Mouse (Mus musculus) frontal cortex, postnatal 25 days (tissue): ENCODE measurements around the gene Gm49380.
A peak's percentile ranks its signal among the peaks of the same experiment; 100 is the strongest.

Experiments used
- DNase-seq, 2 experiments: peaks; one replicate each; pipeline ENCODE4 v3.0.0; 2022; ENCODE audit warnings: low spot score in 2 of 2

The Gm49380 gene

DNA sequence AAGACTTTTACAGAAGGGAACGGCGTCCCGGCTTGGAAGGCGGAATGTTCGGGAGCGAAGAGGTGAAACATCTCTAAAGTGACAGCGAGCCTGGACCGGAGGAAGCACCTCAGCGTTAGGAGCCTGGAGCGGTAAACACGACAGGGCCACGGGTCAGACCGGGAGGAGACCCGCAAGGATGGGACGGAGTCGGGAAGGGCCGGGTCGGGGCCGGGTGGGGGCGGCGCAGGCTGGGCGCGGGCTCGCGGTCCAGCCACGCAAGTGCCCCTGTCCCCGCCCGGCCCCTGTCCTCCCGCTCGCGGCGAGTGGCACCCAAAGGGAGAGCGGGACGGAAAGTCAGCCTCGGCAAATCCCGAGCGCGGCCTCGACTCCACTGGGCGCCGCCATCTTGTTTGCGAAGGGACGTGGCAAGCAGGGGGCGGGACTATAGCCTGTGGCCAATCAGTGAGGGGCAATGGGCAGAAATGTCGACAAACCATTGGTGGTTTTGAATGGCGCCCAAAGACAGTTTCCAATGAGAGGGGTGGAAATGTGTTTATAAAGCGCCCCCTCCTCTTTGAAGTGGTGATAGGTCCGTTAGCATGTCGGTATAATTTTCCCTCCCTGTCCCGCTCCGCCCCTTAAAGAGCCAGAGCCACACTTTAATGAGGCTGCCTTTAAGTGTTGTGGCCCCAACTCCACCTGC lies at the start of gene Gm49380, which contains the start of gene Rnf26:
Gene Gm49380, minus strand, starts transcription at position 396 of the 685 bp plus-strand sequence.
Gene Rnf26, minus strand, starts transcription at position 413 of the 685 bp plus-strand sequence.
- peak; percentile 78 to 90 for DNase-seq

DNA sequence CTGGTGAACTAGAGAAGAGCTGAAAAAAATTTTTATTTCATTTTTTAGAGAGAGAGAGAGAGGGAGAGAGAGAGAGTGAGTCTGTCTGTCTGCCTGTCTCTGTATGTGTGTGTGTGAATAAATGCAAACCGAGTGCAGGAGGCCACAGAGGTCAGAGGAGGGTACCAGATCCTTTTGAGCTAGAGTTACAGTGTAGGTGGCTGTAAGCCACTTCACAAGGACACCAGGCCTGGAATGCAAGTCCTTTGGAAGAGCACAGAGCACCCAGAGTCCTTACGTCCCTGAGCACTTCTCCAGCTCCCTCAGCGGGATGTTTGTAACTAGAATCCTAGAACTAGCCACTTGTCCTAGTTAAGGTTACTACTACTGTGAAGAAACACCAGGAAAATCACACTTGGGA lies 46.6 kb upstream of the Gm49380 start:
- no peak for DNase-seq

DNA sequence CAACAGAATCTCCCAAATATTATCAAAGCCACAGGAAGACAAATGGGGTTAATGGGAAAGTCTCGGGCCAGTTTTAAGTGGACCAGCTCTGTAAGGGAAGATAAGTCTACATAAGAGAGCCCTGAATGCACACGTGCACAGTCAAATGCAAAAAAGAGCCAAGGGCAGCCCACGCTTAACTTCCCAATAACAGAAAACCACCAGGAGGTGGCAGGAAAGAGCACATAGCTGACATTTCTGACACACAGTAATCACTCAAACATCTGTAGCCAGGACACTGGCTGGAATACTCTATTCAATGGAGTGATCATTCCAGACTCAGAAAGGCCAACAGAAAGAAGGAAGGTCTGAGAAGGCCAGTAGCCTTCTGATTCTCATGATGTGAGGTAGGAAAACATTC lies 34.0 kb upstream of the Gm49380 start:
- DNase-seq, result no peak

DNA sequence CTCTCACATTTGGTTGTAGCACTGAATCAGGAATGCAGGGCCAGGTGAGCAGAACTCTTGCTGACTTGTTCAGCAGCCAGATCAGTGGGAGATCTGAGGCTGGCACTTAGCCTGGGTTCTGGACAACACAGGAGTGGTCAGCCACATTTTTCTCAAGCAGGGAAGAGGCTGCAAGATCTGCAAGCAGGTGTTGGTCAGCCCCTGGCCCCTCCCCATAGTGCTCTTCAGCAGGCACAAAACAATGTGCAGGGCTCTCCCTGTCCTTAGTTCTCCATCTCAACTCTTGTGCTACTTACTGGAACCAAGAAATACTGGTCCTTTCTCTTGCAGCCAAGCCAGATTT lies 31.4 kb upstream of the Gm49380 start:
- DNase-seq, result no peak

DNA sequence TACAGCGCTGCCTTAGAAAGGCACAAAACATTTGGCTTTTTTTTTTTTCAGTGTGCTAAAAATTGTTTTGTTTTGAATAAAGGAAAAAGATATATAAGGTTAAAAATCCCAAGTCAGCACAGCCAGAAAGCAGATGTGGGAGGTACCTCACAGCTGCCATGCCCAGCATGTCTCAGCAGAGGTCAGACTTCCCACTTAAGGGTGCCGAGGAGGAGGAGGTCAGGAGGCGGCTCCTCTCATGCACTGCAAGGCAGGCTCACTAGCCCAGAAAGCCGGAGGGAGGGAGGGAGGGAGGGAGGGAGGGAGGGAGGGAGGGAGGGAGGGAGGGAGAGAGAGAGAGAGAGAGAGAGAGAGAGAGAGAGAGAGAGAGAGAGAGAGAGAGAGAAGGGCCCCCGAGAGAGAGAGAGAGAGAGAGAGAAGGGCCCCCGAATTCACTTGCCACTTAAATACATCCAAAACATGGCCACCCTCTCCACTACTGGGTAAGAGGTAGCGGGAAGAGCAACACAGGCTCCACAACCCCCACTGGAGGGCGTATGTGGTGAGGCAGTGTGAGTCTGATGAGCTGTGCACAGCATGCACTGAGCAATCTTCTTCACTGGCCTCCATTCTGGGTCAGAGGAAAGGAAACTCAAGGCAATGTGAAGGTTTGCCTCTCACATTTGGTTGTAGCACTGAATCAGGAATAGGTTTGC lies 30.9 kb upstream of the Gm49380 start:
- no peak for DNase-seq

DNA sequence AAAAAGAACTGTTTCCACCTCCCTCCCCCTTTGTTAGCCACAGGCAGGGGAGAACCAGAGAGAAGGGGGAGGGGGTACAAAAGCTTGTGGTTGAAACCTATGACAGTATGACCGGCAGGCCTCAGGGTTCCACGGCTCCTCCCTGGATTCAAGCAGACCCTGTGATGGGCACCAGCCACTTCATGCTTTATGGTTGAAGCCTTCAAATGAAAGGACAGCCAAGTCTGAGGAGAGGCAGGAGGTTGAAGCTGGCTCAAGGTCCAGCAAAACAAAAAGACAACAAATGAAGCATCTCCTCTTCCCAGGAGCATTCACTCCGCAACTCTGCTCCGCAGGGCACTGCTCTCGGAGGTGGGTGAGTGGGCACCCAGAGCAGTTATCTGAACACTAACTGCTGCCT lies 30.1 kb upstream of the Gm49380 start:
- DNase-seq, result no peak

DNA sequence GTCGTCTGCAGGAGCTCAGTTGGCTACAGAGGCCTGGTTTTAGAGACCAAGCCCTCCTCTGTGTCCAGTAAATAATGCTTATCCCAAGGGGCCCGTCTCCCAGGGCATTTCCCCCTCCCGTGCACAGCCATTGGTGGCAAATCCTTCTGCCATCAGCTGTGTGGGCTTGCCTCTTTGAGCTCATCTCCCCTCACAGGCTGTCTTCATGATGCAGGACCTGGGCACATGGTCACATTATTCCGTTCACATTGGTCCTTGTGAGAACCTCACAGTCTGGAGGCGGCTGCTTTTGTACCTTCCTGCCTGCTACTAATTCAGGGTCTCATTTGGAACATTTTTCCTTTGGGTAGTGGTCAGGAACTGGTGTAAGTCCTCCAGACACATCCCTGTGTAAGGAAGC lies 28.7 kb upstream of the Gm49380 start:
- DNase-seq, result no peak

DNA sequence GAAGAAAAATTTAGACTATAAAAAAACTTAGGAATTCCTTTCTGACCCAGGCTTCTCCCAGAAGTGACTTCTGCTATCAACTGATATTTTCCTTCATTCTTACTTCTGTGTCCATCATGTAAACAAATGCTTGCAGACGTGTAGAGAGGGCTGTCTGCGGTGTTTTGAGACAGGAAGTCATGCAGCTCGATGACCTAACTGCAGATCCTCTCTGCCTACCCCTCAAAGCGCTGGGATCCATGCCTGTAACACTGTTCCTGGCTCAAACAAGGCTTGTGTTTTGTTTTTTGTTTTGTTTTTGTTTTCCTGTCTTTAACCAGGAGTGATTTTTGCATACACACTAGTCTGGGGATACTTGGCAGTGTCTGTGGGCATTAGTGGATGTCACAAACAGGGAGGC lies 24.5 kb upstream of the Gm49380 start:
- no peak for DNase-seq

DNA sequence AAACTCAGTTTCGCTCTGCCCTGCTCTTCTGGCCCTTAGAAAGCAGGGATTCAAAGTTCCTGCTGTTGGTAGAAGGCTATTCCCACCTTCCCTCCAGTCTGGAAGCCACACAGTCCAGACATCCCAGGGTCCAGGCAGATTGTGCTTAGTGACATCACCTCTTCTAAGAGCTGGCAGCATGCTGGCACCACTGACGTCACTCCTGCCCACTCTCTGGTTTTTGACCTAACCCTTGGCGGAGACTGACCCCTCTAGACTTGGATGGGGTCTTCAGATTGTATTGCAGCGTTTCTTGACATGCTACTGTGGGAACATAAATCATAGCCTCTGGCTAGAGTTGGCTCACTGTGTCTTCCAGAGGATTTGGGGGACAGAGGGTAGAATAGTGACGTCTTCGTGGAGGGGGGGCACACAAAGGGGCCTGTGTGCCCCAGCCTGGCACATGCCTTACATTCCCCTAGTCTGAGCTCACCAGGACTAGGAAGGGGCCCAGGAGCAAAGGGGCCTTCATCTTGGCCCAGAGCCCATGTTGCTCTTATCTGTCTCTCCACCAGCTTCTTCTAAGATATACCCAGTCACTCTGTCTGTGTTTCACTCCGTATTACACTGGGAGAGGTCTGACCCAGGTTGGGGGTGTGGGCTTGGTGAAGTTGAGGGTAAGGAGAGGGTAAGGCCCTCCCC lies 22.6 kb upstream of the Gm49380 start:
- DNase-seq, result no peak

DNA sequence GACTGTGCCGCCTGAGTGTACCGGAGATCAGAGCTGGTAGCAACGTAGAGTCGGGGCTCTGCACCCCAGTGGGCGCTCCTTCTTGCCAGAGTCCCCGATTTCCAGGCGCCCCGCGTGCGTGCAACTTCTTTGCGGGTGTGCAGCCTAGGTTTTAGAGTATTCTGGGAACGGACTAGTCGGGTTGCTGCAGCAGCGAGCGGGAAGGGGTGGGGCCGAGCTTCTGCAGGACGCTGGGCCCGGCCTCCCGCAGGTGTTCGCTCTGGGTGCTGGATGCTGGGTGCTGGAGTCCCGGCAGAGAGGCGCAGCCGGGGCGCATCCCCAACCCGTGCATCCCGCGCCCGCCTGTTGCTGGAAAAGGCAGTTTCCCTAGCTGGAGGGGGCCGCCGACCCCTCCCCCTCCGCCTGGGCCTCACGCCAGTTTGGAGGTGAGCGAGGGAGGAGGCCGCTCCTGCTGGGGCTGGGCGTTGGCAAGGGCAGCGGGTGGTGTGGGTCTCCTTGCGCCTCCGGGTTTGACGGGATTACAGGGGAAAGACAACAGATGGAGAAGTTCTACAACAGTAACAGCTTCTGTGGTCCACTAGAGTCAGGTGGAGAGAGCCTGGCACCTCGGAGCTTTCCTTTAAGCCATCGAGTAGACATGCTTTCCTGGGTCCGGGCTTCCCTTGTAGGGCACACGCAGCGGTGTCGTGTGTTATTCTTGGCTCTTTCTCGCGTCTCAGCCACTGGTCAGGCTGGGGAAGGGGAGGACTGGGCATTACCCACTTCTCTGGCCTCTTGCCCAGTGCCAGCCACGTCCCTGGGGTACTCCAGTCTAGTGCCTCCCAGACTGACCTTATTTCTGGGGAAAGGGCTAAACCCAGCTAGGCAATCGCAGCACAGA lies 21.8 kb upstream of the Gm49380 start:
- DNase-seq, result no peak

DNA sequence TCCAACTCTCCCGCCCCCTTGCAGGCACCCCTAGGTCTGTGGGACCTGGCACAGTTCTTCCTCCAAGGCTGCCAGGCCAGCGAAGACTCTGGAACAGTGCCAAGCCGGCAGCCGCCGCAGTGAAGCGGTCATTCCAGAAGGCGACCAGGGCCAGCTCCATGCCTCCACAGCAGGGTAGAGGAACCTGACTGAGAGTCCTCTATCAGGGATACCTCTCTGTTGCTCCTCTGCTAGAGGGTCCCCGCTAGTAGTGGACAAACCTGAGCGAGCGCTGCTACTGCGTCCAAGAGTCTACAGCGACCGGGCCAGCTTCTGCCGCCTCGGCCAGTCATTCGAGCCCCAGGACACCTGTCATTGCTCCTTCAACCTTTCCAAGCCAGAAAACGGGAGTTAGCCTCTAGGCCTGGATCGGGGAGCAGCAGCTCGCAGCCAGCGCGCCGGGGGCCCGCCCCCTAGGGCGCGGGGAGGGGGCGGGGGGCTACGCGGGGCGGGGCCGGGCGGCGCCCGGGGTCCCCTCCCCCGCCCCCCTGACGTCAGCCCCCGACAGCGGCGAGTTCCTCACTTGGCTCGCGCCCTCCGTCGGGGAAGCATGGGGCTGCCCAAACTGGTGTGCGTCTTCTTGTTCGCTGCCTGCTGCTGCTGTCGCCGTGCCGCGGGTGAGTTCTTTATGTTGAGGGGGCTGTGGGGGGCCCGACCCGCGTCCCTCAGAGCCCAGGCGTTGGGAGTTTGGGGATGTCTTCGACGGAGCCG lies 21.0 kb upstream of the Gm49380 start, which contains the start of gene Mcam:
Gene Mcam, plus strand, starts transcription at position 369 of the 750 bp plus-strand sequence.
- DNase-seq, result no peak

DNA sequence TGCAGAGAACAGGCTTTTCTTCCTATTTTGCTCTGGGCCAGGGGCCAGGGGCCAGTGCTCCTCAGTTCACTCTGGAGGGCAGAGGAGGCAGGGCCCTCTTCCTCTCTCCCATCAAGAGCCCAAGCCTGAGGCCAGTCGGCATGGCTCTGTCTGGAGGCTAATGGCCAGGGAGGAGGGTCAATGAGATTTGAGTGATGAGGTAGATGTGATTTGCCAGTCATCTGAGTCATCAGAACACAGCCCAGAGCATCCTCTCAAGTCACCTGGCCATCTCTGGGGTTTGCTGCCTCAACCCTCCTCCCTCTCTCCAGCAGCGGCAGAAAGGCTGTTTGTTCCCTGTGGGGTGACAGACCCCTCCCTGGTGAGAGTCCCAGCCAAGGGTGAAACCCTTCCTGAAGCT lies 20.0 kb upstream of the Gm49380 start:
- DNase-seq, result no peak

DNA sequence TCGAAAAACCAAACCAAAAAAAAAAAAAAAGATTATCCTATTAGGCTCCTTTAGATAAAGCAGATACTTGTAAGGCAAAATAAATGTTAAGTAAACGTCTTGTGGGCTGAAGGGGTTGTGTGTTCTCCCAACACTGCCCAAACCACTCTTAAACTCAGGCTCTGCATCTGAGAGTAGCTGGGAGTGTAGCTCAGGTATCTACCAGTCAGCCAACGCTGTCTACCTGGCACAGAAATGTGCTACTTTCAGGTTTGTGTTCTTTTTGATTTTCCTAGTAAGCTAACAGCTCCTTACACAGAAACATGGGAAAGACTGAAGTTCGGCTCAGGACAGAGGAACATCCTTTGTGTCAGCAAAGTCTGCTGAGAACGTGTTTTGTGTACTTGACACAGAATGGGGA lies 18.9 kb upstream of the Gm49380 start:
- DNase-seq, result no peak

DNA sequence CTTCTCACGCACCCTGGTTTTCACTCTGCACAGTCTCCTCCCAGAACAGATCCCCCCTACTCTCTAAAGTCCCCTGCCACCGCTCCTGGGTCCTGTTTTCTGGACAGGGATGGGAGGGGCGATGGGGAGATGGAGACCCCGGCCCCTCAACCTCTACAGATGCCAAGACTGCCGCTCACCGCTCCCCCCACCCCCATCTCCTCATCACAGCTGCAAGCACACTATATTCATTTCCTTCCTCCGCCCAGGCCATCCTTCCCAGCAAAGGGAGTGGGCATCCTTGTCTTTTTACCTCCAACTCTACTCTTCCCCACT lies 17.9 kb upstream of the Gm49380 start:
- DNase-seq, result no peak

DNA sequence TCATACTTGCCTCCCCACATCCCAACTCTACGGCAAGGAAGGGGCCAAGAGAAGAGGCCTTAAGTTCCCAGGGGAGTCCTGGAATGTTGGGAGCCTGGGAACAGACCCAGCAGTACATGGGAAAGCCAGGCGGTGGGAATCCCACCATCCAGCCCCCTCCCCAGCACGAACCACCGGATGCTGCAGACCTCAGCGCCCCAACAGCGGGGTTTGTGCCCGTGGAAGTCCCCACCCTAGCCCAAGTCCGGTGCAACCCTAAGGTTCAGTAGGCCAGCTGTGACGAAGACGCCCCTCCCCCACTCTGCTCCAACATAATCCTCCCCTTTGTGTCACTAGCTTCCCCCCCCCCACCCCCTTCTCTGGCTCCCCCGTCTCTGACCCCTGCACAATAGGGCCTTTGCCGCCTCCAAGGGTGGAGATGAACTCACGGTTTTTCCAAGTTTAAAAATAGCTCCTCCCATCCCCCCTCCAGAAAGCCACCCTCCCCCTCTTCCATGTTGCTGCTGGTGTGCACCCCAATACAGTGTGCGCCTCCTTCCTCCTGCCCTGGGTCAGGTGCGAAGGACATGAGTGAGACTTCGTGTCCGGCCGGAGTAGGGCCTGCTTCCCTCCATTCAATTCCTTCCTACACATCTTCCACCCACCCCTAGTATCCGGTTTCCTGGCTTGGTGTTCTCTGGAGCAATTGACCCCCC lies 17.4 kb upstream of the Gm49380 start:
- DNase-seq, result no peak

DNA sequence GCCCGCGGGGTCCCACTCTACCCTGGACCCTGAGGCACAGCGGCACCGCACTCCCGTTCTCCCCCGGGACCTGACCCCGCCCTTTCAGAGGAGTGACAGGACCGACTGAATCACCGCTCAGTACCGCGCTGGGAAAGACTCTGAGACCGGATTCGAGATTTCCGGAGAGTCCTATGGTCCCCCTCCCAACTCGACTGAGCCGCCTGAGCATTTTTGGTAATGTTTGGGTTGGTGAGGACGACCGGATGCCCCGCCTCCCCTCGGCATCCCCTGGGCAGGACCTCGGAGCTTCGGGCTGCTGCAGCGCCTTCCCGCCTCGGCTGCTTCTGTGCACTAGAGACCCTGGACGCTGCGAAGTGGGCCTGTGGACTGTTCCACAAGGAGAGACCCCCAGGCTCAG lies 16.7 kb upstream of the Gm49380 start:
- no peak for DNase-seq

DNA sequence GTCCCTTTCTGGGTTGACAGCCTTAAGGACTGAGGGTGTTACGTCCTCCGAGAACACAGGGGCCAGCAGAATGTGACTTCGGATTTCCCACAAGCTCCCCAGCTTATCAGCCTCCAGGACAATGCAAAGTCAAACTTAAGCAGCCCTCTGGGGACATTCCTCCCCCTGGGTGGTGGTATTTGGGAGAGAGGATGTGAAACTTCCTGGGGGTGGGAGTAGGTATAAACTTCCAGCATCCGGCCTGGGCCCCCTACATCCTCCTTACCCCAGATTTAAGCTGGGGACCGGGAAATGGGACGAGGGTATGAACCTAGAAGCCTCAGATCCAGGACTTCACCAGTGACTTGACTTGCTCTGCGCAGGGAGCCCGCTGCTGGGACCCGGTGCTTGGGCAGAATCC lies 16.3 kb upstream of the Gm49380 start:
- DNase-seq, result no peak

DNA sequence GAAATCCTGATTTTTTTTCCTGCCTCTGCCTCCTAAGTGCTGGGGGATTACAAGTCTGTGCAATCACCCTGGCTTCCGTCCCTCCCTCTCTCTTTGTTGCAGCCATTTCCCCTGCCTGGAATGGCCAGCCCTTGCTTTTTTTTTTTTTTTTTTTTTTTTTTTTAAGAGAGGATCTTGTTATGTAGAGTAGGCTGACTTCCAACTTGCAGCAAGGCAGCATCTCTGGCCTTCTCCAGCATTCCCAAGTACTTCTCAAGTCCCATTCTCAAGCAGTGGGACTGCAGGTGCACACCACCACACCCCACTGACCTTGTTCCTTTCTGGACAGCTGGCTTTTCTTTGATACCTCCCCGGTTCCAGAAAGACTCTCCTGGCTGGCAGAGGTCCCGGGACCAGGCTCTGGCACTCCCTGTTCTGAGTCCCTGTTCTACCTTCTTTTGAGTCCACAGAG lies 14.1 kb upstream of the Gm49380 start:
- DNase-seq, result no peak

DNA sequence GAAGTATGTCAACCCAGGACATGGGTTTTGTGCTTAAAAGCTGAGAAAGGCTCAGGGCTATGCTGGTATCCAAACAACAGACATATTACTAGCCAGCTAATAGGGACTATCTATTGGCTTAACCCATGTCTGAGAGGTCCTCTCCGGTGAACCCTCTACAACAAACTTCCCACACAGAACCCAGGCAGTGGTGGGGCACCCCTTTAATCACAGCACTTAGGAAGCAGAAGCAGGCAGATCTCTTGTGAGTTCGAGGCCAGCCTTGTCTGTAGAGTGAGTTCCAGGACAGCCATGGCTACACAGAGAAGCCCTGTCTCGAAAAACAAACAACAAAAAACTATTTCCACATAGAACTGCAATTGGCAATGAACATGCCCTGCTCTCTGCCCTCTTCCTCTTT lies 13.4 kb upstream of the Gm49380 start:
- no peak for DNase-seq

DNA sequence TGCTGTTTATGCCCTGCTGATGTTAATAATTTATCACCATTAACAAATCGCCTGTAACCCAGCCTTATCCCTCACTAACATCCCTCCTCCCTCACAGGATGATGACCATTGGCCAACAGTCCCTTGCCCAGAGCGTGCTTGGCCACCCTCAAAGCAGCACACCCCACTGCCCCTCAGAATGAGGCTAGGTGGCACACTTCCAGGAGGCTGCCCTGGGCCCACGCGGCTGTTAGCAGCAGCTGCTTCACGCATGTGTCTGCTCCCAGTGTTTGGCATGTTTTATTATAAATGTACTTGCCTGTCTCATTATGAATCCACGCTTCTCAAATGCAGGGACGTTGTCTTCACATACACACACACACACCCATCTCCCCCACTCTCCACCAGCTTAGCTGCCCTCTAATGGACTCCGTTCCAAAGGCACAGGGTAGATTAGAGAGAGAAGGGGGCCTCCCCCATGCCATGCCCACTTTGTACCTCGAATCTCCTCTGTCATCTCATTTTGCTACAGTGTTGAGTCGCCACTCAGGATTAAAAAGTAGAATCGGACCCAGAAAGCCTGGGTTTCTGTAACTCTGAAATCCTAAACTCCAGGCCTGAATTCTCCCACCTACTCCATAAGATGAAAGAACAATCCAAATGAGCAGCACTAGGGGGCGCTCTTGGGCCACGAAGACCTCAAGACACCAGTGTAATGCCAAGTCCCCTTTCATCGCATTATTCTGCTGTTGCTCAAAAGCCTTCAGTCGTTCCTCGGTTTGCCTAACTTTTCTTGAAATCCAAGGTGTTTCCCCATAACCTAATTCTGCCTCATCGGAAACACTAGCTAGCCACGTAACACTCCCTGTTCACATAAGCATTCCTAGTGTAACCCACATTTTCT lies 12.5 kb upstream of the Gm49380 start:
- peak; percentile 84 to 90 for DNase-seq
